Mouse (Mus musculus) MEL (cell line): ENCODE data around the gene Cep63. TPM values are rescaled to one million over a fixed set of nuclear protein-coding genes. Genes with fewer than 3 reads are reported as not detected.

ENCODE experiments used
- DNase-seq: peaks from one replicate; pipeline ENCODE4 v3.0.0; 2011; ENCODE audit warnings: low read depth, low spot score
- H3K27ac ChIP-seq: 2 replicates; pipeline ENCODE4 v1.5.1; 2012; ENCODE audit warnings: low read depth, mild to moderate bottlenecking, control low read depth, low read length, moderate library complexity; ENCODE audit not compliant: control insufficient read depth
- H3K27me3 ChIP-seq, 2 experiments: fragments of 150-350 bp in 1 of 2; sonication (generic) in 1 of 2; 2 replicates each; pipeline ENCODE4 v1.6.1; 2012; ENCODE audit warnings: low read length in 2 of 2, mild to moderate bottlenecking in 2 of 2, improper control_type of control experiment in 1 of 2, moderate library complexity in 1 of 2; ENCODE audit not compliant: insufficient read depth in 2 of 2, control insufficient read depth in 1 of 2
- H3K36me3 ChIP-seq, 2 experiments: 2 replicates each; pipeline ENCODE4 v1.6.1; 2012 to 2014; ENCODE audit warnings: low read length in 2 of 2, improper control_type of control experiment in 1 of 2, inconsistent platforms in 1 of 2, mild to moderate bottlenecking in 1 of 2; ENCODE audit not compliant: insufficient read depth in 2 of 2, control insufficient read depth in 1 of 2
- H3K4me1 ChIP-seq, 2 experiments: fragments of 150-350 bp in 1 of 2; sonication (generic) in 1 of 2; 2 replicates each; pipeline ENCODE4 v1.6.1; 2012; ENCODE audit warnings: low read length in 2 of 2, improper control_type of control experiment in 1 of 2, mild to moderate bottlenecking in 1 of 2; ENCODE audit not compliant: insufficient read depth in 2 of 2, control insufficient read depth in 1 of 2
- H3K4me3 ChIP-seq, 2 experiments: fragments of 150-350 bp in 1 of 2; sonication (generic) in 1 of 2; 2 replicates each; pipeline ENCODE4 v1.5.1; 2012; ENCODE audit warnings: low read depth in 2 of 2, low read length in 2 of 2, mild to moderate bottlenecking in 2 of 2, moderate library complexity in 2 of 2, control low read depth in 1 of 2, improper control_type of control experiment in 1 of 2; ENCODE audit not compliant: control insufficient read depth in 1 of 2, insufficient read depth in 1 of 2
- H3K79me2 ChIP-seq: 2 replicates; pipeline ENCODE4 v1.6.1; 2012; ENCODE audit warnings: mild to moderate bottlenecking, low read length, moderate library complexity; ENCODE audit not compliant: control insufficient read depth, poor library complexity, insufficient read depth
- H3K9ac ChIP-seq: 2 replicates; pipeline ENCODE4 v1.6.1; 2012; ENCODE audit warnings: low read depth, mild to moderate bottlenecking, control low read depth, low read length, moderate library complexity; ENCODE audit not compliant: control insufficient read depth, poor library complexity, severe bottlenecking
- H3K9me3 ChIP-seq: fragments of 150-350 bp; sonication (generic); replicated peaks from 2 replicates; pipeline ENCODE4 v1.6.1; 2012; ENCODE audit warnings: mild to moderate bottlenecking, low read length, improper control_type of control experiment, moderate library complexity; ENCODE audit not compliant: insufficient read depth
- BHLHE40 ChIP-seq: IDR thresholded peaks from 2 replicates; pipeline ENCODE4 v1.6.1; 2012; ENCODE audit warnings: low read depth, mild to moderate bottlenecking, inconsistent platforms, low read length, improper control_type of control experiment, borderline replicate concordance
- CHD1 ChIP-seq: IDR thresholded peaks from 2 replicates; pipeline ENCODE4 v1.6.1; 2012; ENCODE audit warnings: low read depth, mild to moderate bottlenecking, inconsistent platforms, low read length, improper control_type of control experiment
- CTCF ChIP-seq, 3 experiments: IDR thresholded peaks in 2 of 3; conservative IDR thresholded peaks in 1 of 3; 2 replicates each; pipeline ENCODE4 v1.5.1; 2011 to 2012; ENCODE audit warnings: low read length in 3 of 3, low read depth in 2 of 3, mild to moderate bottlenecking in 2 of 3, improper control_type of control experiment in 1 of 3, inconsistent platforms in 1 of 3, mixed read lengths in 1 of 3, moderate library complexity in 1 of 3; ENCODE audit not compliant: control insufficient read depth in 1 of 3, insufficient read depth in 1 of 3, poor library complexity in 1 of 3, severe bottlenecking in 1 of 3
- EP300 ChIP-seq, 2 experiments: IDR thresholded peaks; 2 replicates each; pipeline ENCODE4 v1.6.1; 2011; ENCODE audit warnings: improper control_type of control experiment in 2 of 2, low read length in 2 of 2, low read depth in 1 of 2, mild to moderate bottlenecking in 1 of 2
- GABPA ChIP-seq: IDR thresholded peaks from 2 replicates; pipeline ENCODE4 v1.6.1; 2012; ENCODE audit warnings: low read depth, mild to moderate bottlenecking, inconsistent platforms, low read length, improper control_type of control experiment, moderate library complexity
- GATA1 ChIP-seq: IDR thresholded peaks from 2 replicates; pipeline ENCODE4 v1.6.1; 2011; ENCODE audit warnings: low read depth, low read length, improper control_type of control experiment
- HCFC1 ChIP-seq: IDR thresholded peaks from 2 replicates; pipeline ENCODE4 v1.6.1; 2012; ENCODE audit warnings: low read depth, mild to moderate bottlenecking, inconsistent platforms, low read length, improper control_type of control experiment, moderate library complexity
- JUND ChIP-seq: IDR thresholded peaks from 2 replicates; pipeline ENCODE4 v1.6.1; 2011; ENCODE audit warnings: low read depth, mild to moderate bottlenecking, improper control_type of control experiment, low read length
- MAFK ChIP-seq: IDR thresholded peaks from 2 replicates; pipeline ENCODE4 v1.6.1; 2011; ENCODE audit warnings: low read depth, mild to moderate bottlenecking, low read length, improper control_type of control experiment, borderline replicate concordance
- MEF2A ChIP-seq: IDR thresholded peaks from 2 replicates; pipeline ENCODE4 v1.6.1; 2014; ENCODE audit warnings: low read depth, mild to moderate bottlenecking, inconsistent platforms, low read length, improper control_type of control experiment; ENCODE audit not compliant: poor library complexity, insufficient replicate concordance, severe bottlenecking; ENCODE audit errors: extremely low read depth
- MYC ChIP-seq: IDR thresholded peaks from 2 replicates; pipeline ENCODE4 v1.6.1; 2011; ENCODE audit warnings: low read depth, mild to moderate bottlenecking, low read length, improper control_type of control experiment, moderate library complexity
- NRF1 ChIP-seq: IDR thresholded peaks from 2 replicates; pipeline ENCODE4 v1.6.1; 2014; ENCODE audit warnings: low read depth, mild to moderate bottlenecking, inconsistent platforms, low read length, improper control_type of control experiment, moderate library complexity; ENCODE audit not compliant: poor library complexity, insufficient read depth, severe bottlenecking
- POLR2AphosphoS2 ChIP-seq: IDR thresholded peaks from 2 replicates; pipeline ENCODE4 v1.6.1; 2011; ENCODE audit warnings: low read length, improper control_type of control experiment
- RCOR1 ChIP-seq: IDR thresholded peaks from 2 replicates; pipeline ENCODE4 v1.6.1; 2012; ENCODE audit warnings: low read depth, mild to moderate bottlenecking, inconsistent platforms, low read length, improper control_type of control experiment
- SMC3 ChIP-seq: IDR thresholded peaks from 2 replicates; pipeline ENCODE4 v1.6.1; 2011; ENCODE audit warnings: low read depth, low read length, improper control_type of control experiment
- ZKSCAN1 ChIP-seq: IDR thresholded peaks from 2 replicates; pipeline ENCODE4 v1.6.1; 2012; ENCODE audit warnings: low read depth, mild to moderate bottlenecking, inconsistent platforms, low read length, improper control_type of control experiment, moderate library complexity
- polyA plus RNA-seq, 2 experiments: library from polyadenylated mRNA; stranded (reverse) in 1 of 2; unstranded in 1 of 2; fragments of >175 nt in 1 of 2; fragments of >200 nt in 1 of 2; gene quantifications; 2 replicates each; pipeline versions ENCODE4 v1.2.1 to v1.2.4; 2012; ENCODE audit warnings: low replicate concordance in 2 of 2, low read depth in 1 of 2; ENCODE audit not compliant: insufficient read length in 2 of 2, insufficient read depth in 1 of 2, missing spikeins in 1 of 2
- total RNA-seq: library from RNA; depleted of rRNA; stranded (reverse); fragments of 300-350 nt; gene quantifications from 2 replicates; pipeline ENCODE4 v1.2.3, GENCODE M21; 2012

Gene Cep63
- total and polyA plus RNA-seq, 3 experiments = 9.6 to 14.6 TPM; not detected in 1

DNA sequence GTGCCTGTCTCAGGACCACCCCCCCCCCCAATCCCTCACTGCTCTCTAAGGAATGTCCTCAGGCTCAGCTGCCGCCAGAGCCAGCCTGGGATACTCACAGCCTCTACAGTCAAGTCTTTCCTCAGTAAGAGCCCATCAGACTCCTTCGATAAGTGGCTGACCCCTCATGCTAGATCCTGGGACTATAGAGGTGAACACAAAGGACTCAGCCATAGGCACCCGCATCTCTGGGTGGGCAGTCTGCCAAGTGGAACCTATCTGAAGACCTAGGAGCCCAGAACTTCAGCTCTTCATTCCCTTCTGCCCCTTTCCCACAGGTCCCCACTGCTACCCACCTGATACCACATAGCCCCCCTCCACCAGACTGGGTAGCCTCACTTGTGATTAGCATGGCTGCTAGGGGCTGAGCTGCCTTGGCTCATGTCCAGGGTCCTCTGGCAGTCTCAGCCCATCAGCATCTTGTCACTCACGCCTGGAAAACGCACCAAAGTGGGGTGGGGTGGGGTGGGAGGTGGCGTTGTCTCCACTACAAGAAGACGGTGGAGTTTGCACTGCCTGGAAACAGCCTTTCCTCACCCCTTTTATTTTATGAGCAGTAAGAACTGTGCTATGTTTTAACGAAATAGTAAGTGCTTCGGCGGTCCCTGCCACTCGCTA lies 82.1 kb downstream of the Cep63 start:
- no peaks in the 10 kb centered on the region for H3K79me2 ChIP-seq
- no peak overlapping the region for H3K9ac ChIP-seq
- no peaks in the 10 kb centered on the region for H3K27me3 ChIP-seq
- H3K4me1 ChIP-seq = no peaks in the 10 kb centered on the region
- H3K4me3 ChIP-seq = no peak overlapping the region
- DNase-seq = no peak
- no peak overlapping the region for H3K27ac ChIP-seq
- H3K36me3 ChIP-seq = no peaks in the 10 kb centered on the region
- TF ChIP-seq POLR2AphosphoS2 (no peak), HCFC1 (no peak), ZKSCAN1 (no peak), GABPA (no peak), MAFK (no peak), MEF2A (no peak), GATA1 (no peak), RCOR1 (no peak), BHLHE40 (no peak), MYC (no peak), CTCF (IDR thresholded peaks at IDR 0.05 in 2 of 3, conservative IDR thresholded peaks at IDR 0.05 in 1 of 3; ENCODE audit: control insufficient read depth in 1 of 3, insufficient read depth in 1 of 3, low read depth in 2 of 3, low read length in 3 of 3, poor library complexity in 1 of 3, severe bottlenecking in 1 of 3) (no peak), EP300 (IDR thresholded peaks at IDR 0.05; ENCODE audit: low read depth in 1 of 2, low read length in 2 of 2) (no peak), SMC3 (no peak), JUND (no peak), CHD1 (no peak)
- no peaks in the 10 kb centered on the region for H3K9me3 ChIP-seq

DNA sequence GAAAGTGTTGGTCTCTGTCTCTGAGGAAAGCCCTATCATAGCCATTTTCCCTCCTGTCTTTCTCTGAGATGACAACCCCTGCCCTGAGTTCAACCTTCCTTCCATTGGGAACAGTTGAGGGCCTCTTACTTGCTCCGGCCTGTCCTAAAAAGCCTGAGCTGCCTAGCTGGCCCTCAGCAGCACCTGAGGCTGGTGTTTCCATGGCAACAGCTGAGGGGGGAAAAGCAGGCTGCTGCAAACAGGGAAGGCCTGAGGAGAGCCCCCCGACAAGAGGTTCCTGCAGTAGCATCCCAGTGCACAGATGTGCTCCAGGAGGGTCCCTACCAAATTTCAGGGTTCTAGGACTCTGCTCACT lies 82.6 kb downstream of the Cep63 start:
- no peak for DNase-seq
- Histone ChIP-seq H3K9me3 (no peaks in the 10 kb centered on the region), H3K4me1 (no peaks in the 10 kb centered on the region), H3K27ac (no peak overlapping the region), H3K79me2 (no peaks in the 10 kb centered on the region), H3K4me3 (no peak overlapping the region), H3K36me3 (no peaks in the 10 kb centered on the region), H3K27me3 (no peaks in the 10 kb centered on the region), H3K9ac (no peak overlapping the region)
- no peak for TF ChIP-seq NRF1
